Mouse (Mus musculus) lung, embryonic 14.5 days (tissue): ENCODE measurements around the gene 4930572O03Rik. TPM values are rescaled to one million over a fixed set of nuclear protein-coding genes. Genes with fewer than 3 reads are reported as not detected.
"Not testable (repeated sequence)": the region's sequence is repeated elsewhere in the genome, so short reads cannot be mapped to it uniquely, and the experiment has no call there.

Source experiments
- ATAC-seq: fragments of 200-750 bp; cut with Nextera tagmentation; 2 replicates; pipeline ENCODE4 v1.8.0; 2017; ENCODE audit warnings: mild to moderate bottlenecking, moderate TSS enrichment, moderate library complexity; ENCODE audit not compliant: insufficient read depth
- DNase-seq: peaks from one replicate; pipeline ENCODE4 v3.0.0-alpha.2; 2015
- H3K27ac ChIP-seq: fragments of 300-500 bp; sonication (generic); 2 replicates; pipeline ENCODE4 v1.5.1; 2014; ENCODE audit warnings: low read depth, mild to moderate bottlenecking, moderate library complexity
- H3K27me3 ChIP-seq: fragments of 300-500 bp; sonication (generic); 2 replicates; pipeline ENCODE4 v1.6.1; 2014; ENCODE audit warnings: low read length, control low read depth; ENCODE audit not compliant: insufficient read depth
- H3K36me3 ChIP-seq: fragments of 300-500 bp; sonication (generic); 2 replicates; pipeline ENCODE4 v1.6.1; 2014; ENCODE audit warnings: control low read depth; ENCODE audit not compliant: insufficient read depth
- H3K4me1 ChIP-seq: fragments of 300-500 bp; sonication (generic); 2 replicates; pipeline ENCODE4 v1.6.1; 2014; ENCODE audit warnings: antibody characterized with exemption, control low read depth; ENCODE audit not compliant: insufficient read depth
- H3K4me2 ChIP-seq: fragments of 300-500 bp; sonication (generic); 2 replicates; pipeline ENCODE4 v1.6.1; 2014; ENCODE audit warnings: mild to moderate bottlenecking
- H3K4me3 ChIP-seq: fragments of 300-500 bp; sonication (generic); 2 replicates; pipeline ENCODE4 v1.5.1; 2014; ENCODE audit warnings: low read depth, low read length
- H3K9ac ChIP-seq: fragments of 300-500 bp; sonication (generic); 2 replicates; pipeline ENCODE4 v1.6.1; 2014
- H3K9me3 ChIP-seq: fragments of 300-500 bp; sonication (generic); 2 replicates; pipeline ENCODE4 v1.6.1; 2016; ENCODE audit warnings: low read depth, low read length, control low read depth
- CTCF ChIP-seq: IDR thresholded peaks from 2 replicates; pipeline ENCODE4 v1.5.1; 2016; ENCODE audit warnings: antibody characterized with exemption, low read depth
- whole genome bisulfite sequencing: fragments of 180-500 bp; shearing (Covaris S2); extraction: QIAGEN DNeasy Blood & Tissue Kit; methylation state at CpG from one replicate; pipeline ENCODE4 v1.1.7; 2014; 5-methylcytosine and 5-hydroxymethylcytosine counted together
- polyA plus RNA-seq: library from polyadenylated mRNA; unstranded; fragments of >200 nt; fragmentation: Nextera tagmentation; extraction: Ambion mirVana; gene quantifications from 2 replicates; pipeline ENCODE4 v1.2.1, GENCODE M21; 2014

4930572O03Rik gene
- polyA plus RNA-seq, 1 experiment from 2014 or later, result not detected

GRCm38 (mm10) chr5:15678907-15679306 lies 22.0 kb upstream of the 4930572O03Rik start:
- H3K36me3 ChIP-seq, H3K9ac ChIP-seq, H3K27me3 ChIP-seq, ATAC-seq, H3K4me1 ChIP-seq, H3K27ac ChIP-seq, H3K4me3 ChIP-seq, H3K4me2 ChIP-seq: not testable (repeated sequence)
- peaks cover 13% of the 10 kb centered on the region; the same call in 1 of the 2 replicates for H3K9me3 ChIP-seq
- WGBS, result 63% methylated on average over 2 of the region's 2 CpGs
- DNase-seq, result peak; percentile 14

DNA sequence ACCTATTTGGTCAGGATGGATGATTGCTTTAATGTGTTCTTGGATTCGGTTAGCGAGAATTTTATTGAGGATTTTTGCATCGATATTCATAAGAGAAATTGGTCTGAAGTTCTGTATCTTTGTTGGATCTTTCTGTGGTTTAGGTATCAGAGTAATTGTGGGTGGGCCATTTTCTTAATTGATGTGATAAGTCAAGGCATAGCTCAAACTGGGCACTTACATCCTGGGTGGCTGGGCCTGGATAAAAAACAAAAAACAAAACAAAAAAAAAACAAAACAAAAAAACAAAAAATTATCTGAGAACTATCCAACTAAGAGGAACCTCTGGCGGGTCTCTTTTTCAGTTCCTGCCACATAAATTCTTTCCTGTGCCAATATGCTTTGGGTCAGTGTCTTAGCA lies 20.9 kb upstream of the 4930572O03Rik start:
- peaks cover 13% of the 10 kb centered on the region; the same call in 1 of the 2 replicates for H3K9me3 ChIP-seq
- ATAC-seq, H3K36me3 ChIP-seq, H3K9ac ChIP-seq, H3K27me3 ChIP-seq, H3K4me3 ChIP-seq, H3K4me1 ChIP-seq, DNase-seq, H3K4me2 ChIP-seq, H3K27ac ChIP-seq: not testable (repeated sequence)
- 82% methylated on average over 2 of the region's 4 CpGs for WGBS

- H3K27me3 ChIP-seq, H3K36me3 ChIP-seq, H3K4me2 ChIP-seq, ATAC-seq, H3K9ac ChIP-seq, H3K27ac ChIP-seq, DNase-seq, H3K4me1 ChIP-seq, H3K4me3 ChIP-seq: not testable (repeated sequence)
- 91% methylated on average over 5 of the region's 8 CpGs for WGBS
- peaks cover 11% of the 10 kb centered on the region; the same call in 1 of the 2 replicates for H3K9me3 ChIP-seq
Observed at GRCm38 (mm10) chr5:15674429-15675244, 17.8 kb upstream of the 4930572O03Rik start.

DNA sequence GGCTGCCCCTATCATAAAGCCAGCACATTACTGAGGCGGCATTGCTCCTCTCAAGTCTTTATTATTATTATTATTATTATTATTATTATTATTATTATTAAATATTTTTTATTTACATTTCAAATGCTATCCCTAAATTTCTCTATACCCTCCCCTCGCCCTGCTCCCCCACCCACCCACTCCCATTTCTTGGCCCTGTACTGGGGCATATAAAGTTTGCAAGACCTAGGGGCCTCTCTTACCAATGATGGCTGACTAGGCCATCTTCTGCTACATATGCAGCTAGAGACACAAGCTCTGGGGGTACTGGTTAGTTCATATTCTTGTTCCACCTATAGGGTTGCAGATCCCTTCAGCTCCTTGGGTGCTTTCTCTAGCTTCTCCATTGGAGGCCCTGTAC lies 17.1 kb upstream of the 4930572O03Rik start:
- WGBS, result 65% methylated on average over 2 of the region's 2 CpGs

DNA sequence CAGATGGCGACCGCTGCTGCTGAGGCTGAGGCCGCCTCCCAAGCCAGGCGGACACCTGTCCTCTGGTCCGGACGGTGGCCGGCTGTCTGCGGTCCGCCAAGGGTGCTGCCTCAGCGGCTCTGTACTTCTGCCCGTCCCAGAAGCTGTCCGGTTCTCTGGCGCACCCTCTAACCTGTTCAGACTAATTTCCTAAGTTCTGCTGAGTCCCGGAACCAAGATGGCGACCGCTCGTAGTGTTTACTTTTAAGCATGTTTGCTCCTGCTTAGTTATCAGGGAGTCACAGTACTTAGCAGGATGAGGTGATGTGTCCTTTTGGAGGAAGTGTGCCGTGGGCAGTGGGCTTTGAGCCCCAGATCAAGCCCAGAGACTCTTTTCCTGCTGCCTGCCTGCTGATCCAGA lies 13.9 kb upstream of the 4930572O03Rik start:
- WGBS, result 80% methylated on average over 7 of the region's 18 CpGs

More for the DNA sequence above, 17.1 kb upstream of the 4930572O03Rik start:
- not testable (repeated sequence) for H3K4me1 ChIP-seq, H3K4me3 ChIP-seq, H3K9ac ChIP-seq, ATAC-seq, H3K27ac ChIP-seq, DNase-seq, H3K9me3 ChIP-seq, H3K36me3 ChIP-seq, H3K4me2 ChIP-seq, H3K27me3 ChIP-seq

DNA sequence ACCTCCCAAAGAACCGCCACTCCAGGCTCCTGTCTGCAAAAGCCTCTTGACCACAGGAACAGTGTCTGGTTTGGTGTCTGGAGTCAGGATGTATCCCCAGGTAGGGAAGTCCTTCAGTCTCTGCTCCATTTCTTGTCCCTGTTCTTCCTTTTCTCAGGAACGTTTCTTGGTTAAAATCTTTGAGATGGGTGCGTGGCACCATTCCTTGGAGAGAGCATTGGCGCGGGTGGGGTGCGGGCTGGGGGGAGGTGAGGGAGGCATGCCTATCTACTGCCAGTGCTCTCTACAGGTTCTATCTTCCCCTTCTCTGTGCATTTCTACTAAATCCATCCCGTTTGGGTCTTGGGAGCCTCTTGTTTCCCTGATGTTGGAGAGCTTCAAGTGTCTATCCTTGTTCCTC lies 7.0 kb upstream of the 4930572O03Rik start:
- not testable (repeated sequence) for H3K27ac ChIP-seq, H3K4me1 ChIP-seq, H3K36me3 ChIP-seq, H3K4me2 ChIP-seq, ATAC-seq, H3K9ac ChIP-seq, DNase-seq, H3K27me3 ChIP-seq, H3K4me3 ChIP-seq, H3K9me3 ChIP-seq
- 66% methylated on average over 7 of the region's 7 CpGs for WGBS

More for the DNA sequence above, 13.9 kb upstream of the 4930572O03Rik start:
- not testable (repeated sequence) for H3K36me3 ChIP-seq, ATAC-seq, H3K4me2 ChIP-seq, H3K27me3 ChIP-seq, H3K4me1 ChIP-seq, H3K27ac ChIP-seq, H3K9me3 ChIP-seq, H3K4me3 ChIP-seq, H3K9ac ChIP-seq
- DNase-seq, result peak; percentile 1

GRCm38 (mm10) chr5:15652334-15652733 lies 4.5 kb downstream of the 4930572O03Rik start:
- H3K27me3 ChIP-seq, H3K27ac ChIP-seq, H3K4me2 ChIP-seq, H3K4me3 ChIP-seq, H3K9ac ChIP-seq, H3K36me3 ChIP-seq, ATAC-seq, H3K9me3 ChIP-seq, H3K4me1 ChIP-seq: not testable (repeated sequence)
- 60% methylated on average over 2 of the region's 2 CpGs for WGBS
- DNase-seq, result peak; percentile 10
- peak; percentile 24 for TF ChIP-seq CTCF
